Mouse (Mus musculus) myocyte (in vitro differentiated cells): ENCODE measurements around the gene Ttc39b. TPM values are rescaled to one million over a fixed set of nuclear protein-coding genes. Genes with fewer than 3 reads are reported as not detected.

Experiments used
- H3K27me3 ChIP-seq: one replicate; pipeline ENCODE4 v1.6.1; 2011; ENCODE audit not compliant: control insufficient read depth, insufficient read depth, insufficient read length
- H3K36me3 ChIP-seq: one replicate; pipeline ENCODE4 v1.6.1; 2011; ENCODE audit not compliant: control insufficient read depth, insufficient read depth
- H3K4me2 ChIP-seq: one replicate; pipeline ENCODE4 v1.6.1; 2011; ENCODE audit warnings: low read depth, control low read depth
- H3K4me3 ChIP-seq: one replicate; pipeline ENCODE4 v1.5.1; 2011; ENCODE audit warnings: mild to moderate bottlenecking, control low read depth, moderate library complexity
- H3K79me2 ChIP-seq: one replicate; pipeline ENCODE4 v1.6.1; 2011; ENCODE audit not compliant: control insufficient read depth, insufficient read depth
- H3ac ChIP-seq: one replicate; pipeline ENCODE4 v1.6.1; 2011; ENCODE audit not compliant: control insufficient read depth, insufficient read length
- CEBPB ChIP-seq: IDR thresholded peaks from 2 replicates; pipeline ENCODE4 v1.6.1; 2011; ENCODE audit warnings: mild to moderate bottlenecking, moderate library complexity; ENCODE audit not compliant: poor library complexity, insufficient read depth, severe bottlenecking
- E2F4 ChIP-seq: IDR thresholded peaks from one replicate; pipeline ENCODE4 v1.6.1; 2011; ENCODE audit warnings: mild to moderate bottlenecking, control low read depth, moderate library complexity; ENCODE audit not compliant: insufficient read depth
- MAX ChIP-seq: IDR thresholded peaks from one replicate; pipeline ENCODE4 v1.6.1; 2011; ENCODE audit warnings: low read depth, mild to moderate bottlenecking, control low read depth
- MYOD1 ChIP-seq, 3 experiments: IDR thresholded peaks; one replicate each; pipeline ENCODE4 v1.6.1; 2011; ENCODE audit warnings: control low read depth in 2 of 3, low read depth in 2 of 3, mild to moderate bottlenecking in 2 of 3, moderate library complexity in 1 of 3; ENCODE audit not compliant: insufficient read length in 2 of 3, control insufficient read depth in 1 of 3
- MYOG ChIP-seq, 3 experiments: IDR thresholded peaks; one replicate each; pipeline ENCODE4 v1.6.1; 2011; ENCODE audit warnings: control low read depth in 2 of 3, low read depth in 2 of 3, mild to moderate bottlenecking in 2 of 3; ENCODE audit not compliant: insufficient read length in 2 of 3, control insufficient read depth in 1 of 3, insufficient read depth in 1 of 3
- POLR2A ChIP-seq: IDR thresholded peaks from one replicate; pipeline ENCODE4 v1.6.1; 2011; ENCODE audit warnings: low read depth, mild to moderate bottlenecking, control low read depth, moderate library complexity; ENCODE audit not compliant: insufficient read length
- POLR2AphosphoS2 ChIP-seq: IDR thresholded peaks from one replicate; pipeline ENCODE4 v1.6.1; 2011; ENCODE audit warnings: low read depth, control low read depth; ENCODE audit not compliant: insufficient read length
- REST ChIP-seq: IDR thresholded peaks from one replicate; pipeline ENCODE4 v1.6.1; 2011; ENCODE audit warnings: mild to moderate bottlenecking, control low read depth, moderate library complexity; ENCODE audit not compliant: insufficient read depth, insufficient read length
- SRF ChIP-seq: IDR thresholded peaks from one replicate; pipeline ENCODE4 v1.6.1; 2011; ENCODE audit warnings: low read depth; ENCODE audit not compliant: control insufficient read depth, insufficient read length
- TCF12 ChIP-seq: IDR thresholded peaks from one replicate; pipeline ENCODE4 v1.6.1; 2011; ENCODE audit warnings: mild to moderate bottlenecking, control low read depth; ENCODE audit not compliant: poor library complexity, insufficient read depth, severe bottlenecking
- TCF3 ChIP-seq: IDR thresholded peaks from one replicate; pipeline ENCODE4 v1.6.1; 2011; ENCODE audit warnings: low read depth, control low read depth; ENCODE audit not compliant: insufficient read length
- USF1 ChIP-seq: IDR thresholded peaks from one replicate; pipeline ENCODE4 v1.6.1; 2011; ENCODE audit warnings: low read depth, mild to moderate bottlenecking, control low read depth, moderate library complexity
- polyA plus RNA-seq: library from polyadenylated mRNA; unstranded; fragments of >200 nt; fragmentation: generic; extraction: Trizol; gene quantifications from one replicate; pipeline ENCODE4 v1.2.1, GENCODE M21; 2012; ENCODE audit warnings: missing spikeins

Ttc39b gene
- polyA plus RNA-seq, 1 experiment, result 19.3 TPM

DNA sequence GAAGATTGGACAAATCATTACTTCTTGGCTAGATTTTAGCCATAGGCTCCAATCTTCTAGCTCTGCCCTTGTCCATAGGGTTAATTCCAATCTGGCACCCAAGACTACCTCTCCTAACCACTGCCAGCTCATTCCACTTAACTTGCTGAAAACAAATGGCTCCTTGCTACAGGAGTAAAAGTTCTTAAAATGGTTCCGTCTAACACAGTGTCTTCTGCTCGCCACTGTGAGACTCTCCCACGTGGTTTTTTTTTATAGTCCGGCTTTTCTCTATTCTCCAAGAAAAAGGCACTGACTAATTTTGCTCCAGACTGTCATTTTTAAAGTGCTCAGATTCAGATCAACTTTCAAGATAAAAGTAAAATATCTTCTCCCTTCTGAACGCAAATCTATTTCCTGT, 104.8 kb downstream of the Ttc39b start:
- Histone ChIP-seq H3K27me3 (no peaks in the 10 kb centered on the region), H3K79me2 (no peaks in the 10 kb centered on the region), H3K36me3 (peaks cover 19% of the 10 kb centered on the region), H3K4me2 (no peak overlapping the region), H3K4me3 (no peak overlapping the region), H3ac (no peak overlapping the region)
- TF ChIP-seq SRF (no peak), CEBPB (no peak), TCF12 (no peak), MYOD1 (IDR thresholded peaks at IDR 0.05; ENCODE audit: control insufficient read depth in 1 of 3, insufficient read length in 2 of 3, low read depth in 2 of 3) (no peak), E2F4 (no peak), TCF3 (no peak), USF1 (no peak), MYOG (IDR thresholded peaks at IDR 0.05; ENCODE audit: control insufficient read depth in 1 of 3, insufficient read depth in 1 of 3, insufficient read length in 2 of 3, low read depth in 2 of 3) (no peak), POLR2AphosphoS2 (no peak), POLR2A (no peak), REST (no peak)

DNA sequence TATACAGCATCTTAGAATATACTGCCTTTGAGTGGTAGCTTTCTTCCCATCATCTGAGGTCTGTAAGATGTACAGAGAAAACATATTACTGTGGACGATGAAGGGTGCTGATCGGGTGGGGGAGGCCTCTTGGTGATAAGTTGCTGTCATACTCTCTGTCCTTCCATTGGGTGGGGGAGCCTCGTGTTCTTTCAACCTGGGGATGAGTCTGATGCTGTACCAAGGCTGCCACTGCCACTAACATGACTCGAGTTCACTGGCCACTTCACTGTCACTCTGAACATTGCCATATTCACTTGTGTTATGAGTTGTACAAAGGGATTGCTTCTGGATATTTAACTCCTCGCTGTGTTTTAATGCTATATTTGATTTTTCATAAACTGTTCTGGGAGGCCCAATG, 106.9 kb downstream of the Ttc39b start:
- H3K36me3 ChIP-seq, result peaks cover 9% of the 10 kb centered on the region
- H3K4me3 ChIP-seq, result no peak overlapping the region
- no peak overlapping the region for H3ac ChIP-seq
- H3K4me2 ChIP-seq, result no peak overlapping the region
- TF ChIP-seq POLR2AphosphoS2 (peak; percentile 53), POLR2A (no peak)
- no peaks in the 10 kb centered on the region for H3K79me2 ChIP-seq
- no peaks in the 10 kb centered on the region for H3K27me3 ChIP-seq

DNA sequence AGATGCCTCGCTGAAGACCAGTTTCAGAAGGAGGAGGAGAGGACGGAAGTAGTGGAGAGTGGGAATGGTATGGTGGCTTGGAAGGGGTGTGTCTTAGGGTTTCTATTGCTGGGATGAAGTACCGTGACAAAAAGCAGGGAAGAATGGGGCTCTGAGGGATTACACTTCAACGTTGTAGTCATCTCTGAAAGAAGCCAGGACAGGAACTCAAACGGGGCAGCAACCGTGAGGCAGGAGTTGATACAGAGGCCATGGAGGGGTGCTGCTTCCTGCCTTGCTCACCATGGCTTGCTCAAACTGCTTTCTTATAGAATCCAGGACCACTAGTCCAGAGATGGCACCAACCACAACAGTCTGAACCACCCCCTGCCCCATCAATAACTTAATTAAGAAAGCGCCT, 107.7 kb downstream of the Ttc39b start:
- no peak for TF ChIP-seq MYOD1 (IDR thresholded peaks at IDR 0.05; ENCODE audit: control insufficient read depth in 1 of 3, insufficient read length in 2 of 3, low read depth in 2 of 3)
- no peak for TF ChIP-seq REST
- H3K4me3 ChIP-seq, result no peak overlapping the region
- no peak overlapping the region for H3ac ChIP-seq
- no peaks in the 10 kb centered on the region for H3K79me2 ChIP-seq
- no peak overlapping the region for H3K4me2 ChIP-seq
- peaks cover 2% of the 10 kb centered on the region for H3K36me3 ChIP-seq
- no peaks in the 10 kb centered on the region for H3K27me3 ChIP-seq

DNA sequence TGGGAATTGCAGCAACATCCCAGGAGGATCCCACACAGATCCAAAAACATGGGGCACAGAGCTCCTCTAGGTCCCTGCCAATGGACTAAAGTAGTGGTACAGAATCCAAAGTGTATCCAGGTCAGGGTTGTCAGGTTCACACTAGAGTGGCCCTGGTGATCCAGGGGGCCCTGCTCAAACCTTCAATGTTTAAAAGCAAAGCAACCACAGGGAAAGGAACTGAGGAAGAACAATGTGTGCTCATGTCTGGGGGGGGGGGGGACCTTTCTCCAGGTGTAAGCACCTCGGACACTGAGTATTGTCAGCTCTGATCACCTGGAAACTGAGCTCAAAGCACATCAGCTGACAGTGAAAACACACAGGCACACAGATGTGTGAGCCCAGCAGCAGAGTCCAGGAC, 108.3 kb downstream of the Ttc39b start:
- Histone ChIP-seq H3K27me3 (no peaks in the 10 kb centered on the region), H3ac (no peak overlapping the region)
- TF ChIP-seq USF1, result no peak
- TF ChIP-seq POLR2AphosphoS2, result no peak
- no peak for TF ChIP-seq MAX
- TF ChIP-seq CEBPB, result no peak
- TF ChIP-seq TCF12, result no peak
- no peak for TF ChIP-seq REST
- TF ChIP-seq E2F4, result no peak
- no peak for TF ChIP-seq POLR2A
- TF ChIP-seq MYOG (IDR thresholded peaks at IDR 0.05; ENCODE audit: control insufficient read depth in 1 of 3, insufficient read depth in 1 of 3, insufficient read length in 2 of 3, low read depth in 2 of 3), result no peak
- TF ChIP-seq TCF3, result no peak
- no peak for TF ChIP-seq MYOD1 (IDR thresholded peaks at IDR 0.05; ENCODE audit: control insufficient read depth in 1 of 3, insufficient read length in 2 of 3, low read depth in 2 of 3)
- no peak for TF ChIP-seq SRF

DNA sequence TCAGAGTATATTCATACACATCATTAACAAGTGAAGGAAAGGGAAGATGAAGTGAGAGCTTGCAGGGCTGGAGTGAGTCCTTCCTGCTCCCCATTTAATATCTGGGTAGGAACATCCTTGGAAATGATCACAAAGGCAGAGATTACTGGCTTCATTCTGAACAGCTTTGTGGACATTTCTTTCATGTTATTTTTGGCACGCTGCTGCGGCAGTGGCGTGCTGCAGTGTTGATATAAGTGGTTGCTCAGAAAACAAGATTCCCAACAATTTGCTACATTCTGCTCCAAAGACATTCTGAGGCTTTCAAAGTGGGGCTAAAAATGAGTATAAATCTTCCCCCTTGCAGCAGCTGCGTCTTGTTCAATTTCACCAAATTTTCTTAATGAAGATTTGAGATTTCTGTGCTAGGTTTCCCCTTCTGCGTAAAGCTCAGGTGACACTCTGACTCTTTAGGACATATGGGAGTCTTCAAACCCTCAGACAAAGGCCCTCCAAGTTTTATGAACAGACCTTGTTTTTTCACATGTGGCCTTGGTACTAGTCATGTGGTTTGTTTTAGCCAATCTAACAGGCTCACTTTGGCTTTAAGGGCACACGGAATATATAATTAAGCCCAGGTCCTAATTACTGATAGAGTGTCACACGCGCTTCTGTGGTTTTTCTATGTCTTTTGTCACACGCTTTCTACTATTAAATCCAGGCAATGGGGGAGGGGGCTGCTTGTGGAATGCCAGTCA, 109.1 kb downstream of the Ttc39b start:
- no peaks in the 10 kb centered on the region for H3K79me2 ChIP-seq
- TF ChIP-seq USF1 (no peak), MYOG (IDR thresholded peaks at IDR 0.05; ENCODE audit: control insufficient read depth in 1 of 3, insufficient read depth in 1 of 3, insufficient read length in 2 of 3, low read depth in 2 of 3) (no peak), MAX (no peak), MYOD1 (IDR thresholded peaks at IDR 0.05; ENCODE audit: control insufficient read depth in 1 of 3, insufficient read length in 2 of 3, low read depth in 2 of 3) (no peak), TCF12 (no peak), CEBPB (no peak), POLR2AphosphoS2 (no peak), POLR2A (no peak), REST (no peak), TCF3 (no peak), E2F4 (no peak), SRF (no peak)
- no peak overlapping the region for H3ac ChIP-seq
- no peaks in the 10 kb centered on the region for H3K27me3 ChIP-seq
- no peak overlapping the region for H3K4me3 ChIP-seq
- H3K4me2 ChIP-seq, result peak overlapping the region; percentile 28
- H3K36me3 ChIP-seq, result no peaks in the 10 kb centered on the region

More for the DNA sequence above, 108.3 kb downstream of the Ttc39b start:
- H3K4me2 ChIP-seq, result no peak overlapping the region
- no peaks in the 10 kb centered on the region for H3K79me2 ChIP-seq
- H3K36me3 ChIP-seq, result no peaks in the 10 kb centered on the region
- no peak overlapping the region for H3K4me3 ChIP-seq
